Mouse (Mus musculus) hindbrain, embryonic 15.5 days (tissue): ENCODE measurements at regions not wholly inside any gene's neighbourhood (a gene's known extent, or its start where the extent isn't known, plus 50 kb on each side); places are given as distances from the start of the nearest gene placed in this dataset.

Experiments used
- ATAC-seq: fragments of 200-750 bp; cut with Nextera tagmentation; 2 replicates; pipeline ENCODE4 v1.8.0; 2017; ENCODE audit warnings: low read depth, moderate number of reproducible peaks, moderate TSS enrichment; ENCODE audit not compliant: low FRiP score
- H3K27ac ChIP-seq: fragments of 300-500 bp; sonication (generic); replicated peaks from 2 replicates; pipeline ENCODE4 v1.5.1; 2015; ENCODE audit warnings: mild to moderate bottlenecking, inconsistent platforms
- H3K27me3 ChIP-seq: fragments of 300-500 bp; sonication (generic); 2 replicates; pipeline ENCODE4 v1.6.1; 2015; ENCODE audit warnings: control low read depth, inconsistent platforms
- H3K36me3 ChIP-seq: fragments of 300-500 bp; sonication (generic); 2 replicates; pipeline ENCODE4 v1.6.1; 2015; ENCODE audit warnings: control low read depth, inconsistent platforms
- H3K4me1 ChIP-seq: fragments of 300-500 bp; sonication (generic); replicated peaks from 2 replicates; pipeline ENCODE4 v1.6.1; 2015; ENCODE audit warnings: control low read depth, inconsistent platforms
- H3K4me2 ChIP-seq: fragments of 300-500 bp; sonication (generic); 2 replicates; pipeline ENCODE4 v1.6.1; 2015; ENCODE audit warnings: moderate library complexity, mild to moderate bottlenecking, inconsistent platforms
- H3K4me3 ChIP-seq: fragments of 300-500 bp; sonication (generic); 2 replicates; pipeline ENCODE4 v1.5.1; 2015; ENCODE audit warnings: mild to moderate bottlenecking, inconsistent platforms
- H3K9ac ChIP-seq: fragments of 300-500 bp; sonication (generic); 2 replicates; pipeline ENCODE4 v1.6.1; 2015; ENCODE audit warnings: inconsistent platforms
- H3K9me3 ChIP-seq: fragments of 300-500 bp; sonication (generic); 2 replicates; pipeline ENCODE4 v1.6.1; 2016; ENCODE audit warnings: control low read depth, inconsistent platforms
- WGBS: fragments of 180-500 bp; shearing (Covaris S2); methylation state at CpG from one replicate; pipeline ENCODE4 v1.1.7; 2015; 5-methylcytosine and 5-hydroxymethylcytosine counted together

- no peaks in the 10 kb centered on the region for H3K9me3 ChIP-seq
- H3K9ac ChIP-seq: no peak overlapping the region
- ATAC-seq: no peak
- no peaks in the 10 kb centered on the region for H3K27me3 ChIP-seq
- no peak overlapping the region for H3K27ac ChIP-seq
- no peaks in the 10 kb centered on the region for H3K36me3 ChIP-seq
- peaks cover 9% of the 10 kb centered on the region for H3K4me1 ChIP-seq
- WGBS: 58% methylated on average over 6 of the region's 6 CpGs
- H3K4me3 ChIP-seq: no peak overlapping the region
- H3K4me2 ChIP-seq: no peak overlapping the region
Measured at GRCm38 (mm10) chr10:45811882-45812281, 234.3 kb downstream of the Hace1 start.

- H3K9me3 ChIP-seq: no peaks in the 10 kb centered on the region
- H3K27me3 ChIP-seq: no peaks in the 10 kb centered on the region
- no peak for ATAC-seq
- no peak overlapping the region for H3K4me2 ChIP-seq
- 60% methylated on average over 2 of the region's 2 CpGs for WGBS
- no peak overlapping the region for H3K9ac ChIP-seq
- H3K36me3 ChIP-seq: no peaks in the 10 kb centered on the region
- H3K4me3 ChIP-seq: no peak overlapping the region
- H3K4me1 ChIP-seq: no peaks in the 10 kb centered on the region
- no peak overlapping the region for H3K27ac ChIP-seq
Measured at GRCm38 (mm10) chr10:45813804-45814203, 236.2 kb downstream of the Hace1 start.

- no peaks in the 10 kb centered on the region for H3K9me3 ChIP-seq
- 84% methylated on average over 4 of the region's 4 CpGs for WGBS
- H3K36me3 ChIP-seq: no peaks in the 10 kb centered on the region
- no peak overlapping the region for H3K4me2 ChIP-seq
- H3K4me1 ChIP-seq: no peaks in the 10 kb centered on the region
- ATAC-seq: no peak
- no peak overlapping the region for H3K27ac ChIP-seq
- no peak overlapping the region for H3K4me3 ChIP-seq
- no peak overlapping the region for H3K9ac ChIP-seq
- H3K27me3 ChIP-seq: no peaks in the 10 kb centered on the region
Measured at GRCm38 (mm10) chr10:45816679-45817078, 239.1 kb downstream of the Hace1 start.

- no peak overlapping the region for H3K9ac ChIP-seq
Measured at GRCm38 (mm10) chr10:45820986-45821655, 243.5 kb downstream of the Hace1 start.

GRCm38 (mm10) chr10:45822251-45822650, 244.6 kb downstream of the Hace1 start:
- 84% methylated on average over 1 of the region's 1 CpGs for WGBS
- Histone ChIP-seq H3K4me2 (no peak overlapping the region), H3K9ac (no peak overlapping the region), H3K9me3 (no peaks in the 10 kb centered on the region), H3K4me1 (no peaks in the 10 kb centered on the region), H3K36me3 (no peaks in the 10 kb centered on the region), H3K27me3 (no peaks in the 10 kb centered on the region), H3K4me3 (no peak overlapping the region), H3K27ac (no peak overlapping the region)
- ATAC-seq: no peak

More at GRCm38 (mm10) chr10:45820986-45821655, 243.5 kb downstream of the Hace1 start:
- Histone ChIP-seq H3K4me2 (no peak overlapping the region), H3K9me3 (no peaks in the 10 kb centered on the region), H3K36me3 (no peaks in the 10 kb centered on the region), H3K4me1 (no peaks in the 10 kb centered on the region), H3K4me3 (no peak overlapping the region), H3K27ac (no peak overlapping the region), H3K27me3 (no peaks in the 10 kb centered on the region)
- WGBS: 63% methylated on average over 8 of the region's 8 CpGs
- no peak for ATAC-seq

- no peak for ATAC-seq
- no peaks in the 10 kb centered on the region for H3K36me3 ChIP-seq
- no peak overlapping the region for H3K4me2 ChIP-seq
- H3K27ac ChIP-seq: no peak overlapping the region
- H3K9me3 ChIP-seq: no peaks in the 10 kb centered on the region
- no peak overlapping the region for H3K9ac ChIP-seq
- no peaks in the 10 kb centered on the region for H3K27me3 ChIP-seq
- no peaks in the 10 kb centered on the region for H3K4me1 ChIP-seq
- WGBS: 70% methylated on average over 2 of the region's 2 CpGs
- H3K4me3 ChIP-seq: no peak overlapping the region
Measured at GRCm38 (mm10) chr10:45823612-45824011, 246.0 kb downstream of the Hace1 start.

- 80% methylated on average over 2 of the region's 2 CpGs for WGBS
- Histone ChIP-seq H3K9ac (no peak overlapping the region), H3K27me3 (no peaks in the 10 kb centered on the region), H3K9me3 (no peaks in the 10 kb centered on the region), H3K27ac (no peak overlapping the region), H3K4me1 (no peaks in the 10 kb centered on the region), H3K4me3 (no peak overlapping the region), H3K4me2 (no peak overlapping the region), H3K36me3 (no peaks in the 10 kb centered on the region)
- ATAC-seq: no peak
Measured at GRCm38 (mm10) chr10:45848654-45849053, 271.0 kb downstream of the Hace1 start.

- Histone ChIP-seq H3K27ac (no peak overlapping the region), H3K9me3 (no peaks in the 10 kb centered on the region), H3K9ac (no peak overlapping the region), H3K36me3 (no peaks in the 10 kb centered on the region), H3K4me1 (no peaks in the 10 kb centered on the region), H3K4me2 (no peak overlapping the region), H3K4me3 (no peak overlapping the region), H3K27me3 (no peaks in the 10 kb centered on the region)
- WGBS: 73% methylated on average over 1 of the region's 1 CpGs
- ATAC-seq: no peak
Measured at GRCm38 (mm10) chr10:45849841-45850240, 272.2 kb downstream of the Hace1 start.

- Histone ChIP-seq H3K4me1 (no peaks in the 10 kb centered on the region), H3K9ac (no peak overlapping the region), H3K27ac (no peak overlapping the region), H3K36me3 (no peaks in the 10 kb centered on the region), H3K9me3 (no peaks in the 10 kb centered on the region), H3K4me2 (no peak overlapping the region), H3K27me3 (no peaks in the 10 kb centered on the region), H3K4me3 (no peak overlapping the region)
- ATAC-seq: no peak; the same call in 1 of the 2 replicates
- WGBS: 40% methylated on average over 6 of the region's 6 CpGs
Measured at GRCm38 (mm10) chr10:45850625-45851024, 273.0 kb downstream of the Hace1 start.

- Histone ChIP-seq H3K27ac (no peak overlapping the region), H3K4me2 (no peak overlapping the region), H3K4me1 (no peaks in the 10 kb centered on the region), H3K27me3 (no peaks in the 10 kb centered on the region), H3K9ac (no peak overlapping the region), H3K4me3 (no peak overlapping the region), H3K9me3 (no peaks in the 10 kb centered on the region), H3K36me3 (no peaks in the 10 kb centered on the region)
- WGBS: 47% methylated on average over 5 of the region's 5 CpGs
- ATAC-seq: no peak
Measured at GRCm38 (mm10) chr10:45852688-45853087, 275.1 kb downstream of the Hace1 start.

- WGBS: 85% methylated on average over 3 of the region's 3 CpGs
- H3K27me3 ChIP-seq: no peaks in the 10 kb centered on the region
- no peaks in the 10 kb centered on the region for H3K36me3 ChIP-seq
- no peak overlapping the region for H3K4me3 ChIP-seq
- no peak overlapping the region for H3K4me2 ChIP-seq
- no peak overlapping the region for H3K27ac ChIP-seq
- no peaks in the 10 kb centered on the region for H3K4me1 ChIP-seq
- H3K9me3 ChIP-seq: no peaks in the 10 kb centered on the region
- no peak overlapping the region for H3K9ac ChIP-seq
- ATAC-seq: no peak
Measured at GRCm38 (mm10) chr10:45855514-45855913, 277.9 kb downstream of the Hace1 start.

GRCm38 (mm10) chr10:45859137-45859536, 281.5 kb downstream of the Hace1 start:
- Histone ChIP-seq H3K4me2 (no peak overlapping the region), H3K9ac (no peak overlapping the region), H3K4me1 (no peaks in the 10 kb centered on the region), H3K4me3 (no peak overlapping the region), H3K27ac (no peak overlapping the region), H3K36me3 (no peaks in the 10 kb centered on the region), H3K27me3 (no peaks in the 10 kb centered on the region), H3K9me3 (no peaks in the 10 kb centered on the region)
- WGBS: 76% methylated on average over 3 of the region's 3 CpGs
- ATAC-seq: no peak

- H3K4me3 ChIP-seq: no peak overlapping the region
- no peak overlapping the region for H3K27ac ChIP-seq
- WGBS: 64% methylated on average over 4 of the region's 4 CpGs
- no peaks in the 10 kb centered on the region for H3K9me3 ChIP-seq
- no peak overlapping the region for H3K9ac ChIP-seq
- no peaks in the 10 kb centered on the region for H3K36me3 ChIP-seq
- no peaks in the 10 kb centered on the region for H3K27me3 ChIP-seq
- no peak for ATAC-seq
- no peak overlapping the region for H3K4me2 ChIP-seq
- no peaks in the 10 kb centered on the region for H3K4me1 ChIP-seq
Measured at GRCm38 (mm10) chr10:45859909-45860308, 282.3 kb downstream of the Hace1 start.
